Comparison of ENCODE assay signal across 8 mouse cellular contexts in the genomic region with DNA sequence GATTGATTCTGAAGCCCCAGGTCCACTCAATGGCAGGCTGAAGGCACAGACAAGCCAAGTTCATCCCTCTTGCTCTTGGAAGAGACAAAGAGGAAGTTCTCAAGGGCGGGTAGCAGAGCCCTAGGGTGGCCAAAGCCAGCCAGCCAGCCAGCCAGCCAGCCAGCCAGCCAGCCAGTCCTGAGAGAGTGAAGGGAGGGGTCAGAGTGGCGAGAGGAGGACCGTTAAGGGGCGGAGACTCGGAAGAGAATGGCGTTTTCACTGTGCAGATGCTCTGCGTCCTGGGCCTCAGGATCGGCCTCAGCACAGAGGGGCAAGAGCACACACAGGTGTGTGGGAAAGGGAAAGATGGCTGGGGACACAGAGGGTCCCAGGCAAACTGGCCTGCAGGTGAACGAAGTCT. TPM values are rescaled to one million over a fixed set of nuclear protein-coding genes. Genes with fewer than 3 reads are reported as not detected.
DNase-seq lines count a peak whose midpoint lies in the region; ATAC-seq and TF ChIP-seq lines count a peak whose summit lies in the region.

No protein-coding gene starts in this region.

- 8% methylated on average over 9 of the region's 9 CpGs for WGBS in kidney, adult 2 months
- 6% methylated on average over 9 of the region's 9 CpGs for WGBS in lung, embryonic 16.5 days
- 4% methylated on average over 9 of the region's 9 CpGs for WGBS in neural tube, embryonic 14.5 days

- peak overlapping the region; percentile 74 for H3K4me2 ChIP-seq in lung, embryonic 16.5 days (ENCODE audit: low read depth, low read length)
- peak overlapping the region; percentile 71 for H3K4me2 ChIP-seq in neural tube, embryonic 14.5 days (ENCODE audit: low read depth, low read length)

- DNase-seq in 3134 (ENCODE audit: extremely low read depth, insufficient read length, low spot score), result peak; percentile 62
- peak; percentile 65 for DNase-seq in MEL-GATA-1-ER (ENCODE audit: extremely low read depth, low read depth)
- DNase-seq in embryo, embryonic 11 days, result peak; percentile 84
- DNase-seq in heart, adult 9 months (ENCODE audit: low spot score in 2 of 2), result peak; percentile 71 to 72
- DNase-seq in kidney, adult 2 months, result peak; percentile 76
- DNase-seq in urinary bladder, postnatal 4 days (ENCODE audit: low spot score in 2 of 2), result no peak

- TF ChIP-seq CTCF in kidney, adult 2 months (conservative IDR thresholded peaks at IDR 0.05; ENCODE audit: insufficient read depth, insufficient read length, low read depth, low read length), result no peak

- peak overlapping the region; percentile 98 for H3K9ac ChIP-seq in lung, embryonic 16.5 days (ENCODE audit: low read length)
- H3K9ac ChIP-seq in neural tube, embryonic 14.5 days (replicated peaks; ENCODE audit: low read depth, low read length), result peak overlapping the region; percentile 99

- no peaks in the 10 kb centered on the region for H3K27me3 ChIP-seq in kidney, adult 2 months (replicated peaks; ENCODE audit: control insufficient read depth, insufficient read depth, low read length)
- H3K27me3 ChIP-seq in lung, embryonic 16.5 days (ENCODE audit: control insufficient read depth, insufficient read depth, low read depth, low read length), result no peaks in the 10 kb centered on the region
- no peaks in the 10 kb centered on the region for H3K27me3 ChIP-seq in neural tube, embryonic 14.5 days (ENCODE audit: control insufficient read depth, insufficient read depth, low read length)

- peak overlapping the region; percentile 27 for H3K27ac ChIP-seq in kidney, adult 2 months (ENCODE audit: insufficient read depth, low read depth, low read length)
- peak overlapping the region; percentile 17; the same call in 1 of the 2 replicates for H3K27ac ChIP-seq in lung, embryonic 16.5 days (ENCODE audit: low read length)
- peak overlapping the region; percentile 99 for H3K27ac ChIP-seq in neural tube, embryonic 14.5 days (ENCODE audit: low read depth, low read length)

- H3K36me3 ChIP-seq in kidney, adult 2 months (ENCODE audit: control insufficient read depth, insufficient read depth, low read length), result no peaks in the 10 kb centered on the region
- no peaks in the 10 kb centered on the region for H3K36me3 ChIP-seq in lung, embryonic 16.5 days (ENCODE audit: control insufficient read depth, insufficient read depth, low read length)
- H3K36me3 ChIP-seq in neural tube, embryonic 14.5 days (ENCODE audit: control insufficient read depth, insufficient read depth, low read length), result peaks cover 4% of the 10 kb centered on the region; the same call in 1 of the 2 replicates

- peaks cover 12% of the 10 kb centered on the region for H3K4me1 ChIP-seq in kidney, adult 2 months (ENCODE audit: control insufficient read depth, insufficient read depth, low read length)
- peaks cover 54% of the 10 kb centered on the region for H3K4me1 ChIP-seq in lung, embryonic 16.5 days (replicated peaks; ENCODE audit: control insufficient read depth, insufficient read depth, low read length)
- peaks cover 26% of the 10 kb centered on the region for H3K4me1 ChIP-seq in neural tube, embryonic 14.5 days (ENCODE audit: control insufficient read depth, insufficient read depth, low read length)

- ATAC-seq in lung, embryonic 16.5 days (ENCODE audit: low read depth), result no peak
- ATAC-seq in neural tube, embryonic 14.5 days (ENCODE audit: low read depth), result peak; percentile 31; the same call in 1 of the 2 replicates

- peak overlapping the region; percentile 29; the same call in 1 of the 2 replicates for H3K4me3 ChIP-seq in kidney, adult 2 months (ENCODE audit: insufficient read depth, low read depth, low read length)
- peak overlapping the region; percentile 95 for H3K4me3 ChIP-seq in lung, embryonic 16.5 days (ENCODE audit: low read length)
- H3K4me3 ChIP-seq in neural tube, embryonic 14.5 days (ENCODE audit: low read depth, low read length), result peak overlapping the region; percentile 87

- TF ChIP-seq POLR2A in kidney, adult 2 months (IDR thresholded peaks at IDR 0.05; ENCODE audit: low read depth, low read length), result no peak

- no peaks in the 10 kb centered on the region for H3K9me3 ChIP-seq in lung, embryonic 16.5 days (ENCODE audit: control insufficient read depth, low read length)
- no peaks in the 10 kb centered on the region for H3K9me3 ChIP-seq in neural tube, embryonic 14.5 days (ENCODE audit: control insufficient read depth, low read length)

RNA-seq across cellular contexts. Expression of a gene that starts 6.9 kb away (rescaled TPM):
- polyA plus RNA-seq in kidney, adult 2 months (2012; rRNA removed), result 53.8 and 57.1 TPM in 2 replicates
- 68.1 and 72.2 TPM in 2 replicates for polyA plus RNA-seq in lung, embryonic 16.5 days (2015; fragmentation: Nextera tagmentation; extraction: Ambion mirVana)
- polyA plus RNA-seq in neural tube, embryonic 14.5 days (2014; fragmentation: Nextera tagmentation; extraction: Ambion mirVana), result 180 and 208 TPM in 2 replicates

RNA-seq across cellular contexts. Expression of a gene that starts 22.0 kb away (rescaled TPM):
- polyA plus RNA-seq in kidney, adult 2 months (2012; rRNA removed), result 25.1 and 27.9 TPM in 2 replicates
- polyA plus RNA-seq in lung, embryonic 16.5 days (2015; fragmentation: Nextera tagmentation; extraction: Ambion mirVana), result 0.64 and 0.89 TPM in 2 replicates
- polyA plus RNA-seq in neural tube, embryonic 14.5 days (2014; fragmentation: Nextera tagmentation; extraction: Ambion mirVana), result 12.0 and 17.6 TPM in 2 replicates

RNA-seq across cellular contexts. Expression of a gene that starts 33.7 kb away (rescaled TPM):
- polyA plus RNA-seq in kidney, adult 2 months (2012; rRNA removed), result 626 and 739 TPM in 2 replicates
- polyA plus RNA-seq in lung, embryonic 16.5 days (2015; fragmentation: Nextera tagmentation; extraction: Ambion mirVana), result 17.4 and 23.2 TPM in 2 replicates
- polyA plus RNA-seq in neural tube, embryonic 14.5 days (2014; fragmentation: Nextera tagmentation; extraction: Ambion mirVana), result 0.67 TPM in 1 of 2 replicates, not detected in the other

Comparison
In these comparisons a context has a peak if more than half of its experiments do, and no peak if none do; other contexts are left out.
1. DNase-seq: peak in 3134 (single experiment), MEL-GATA-1-ER (single experiment), embryo, embryonic 11 days (single experiment), heart, adult 9 months (2 of 2) and kidney, adult 2 months (single experiment); none in urinary bladder, postnatal 4 days (0 of 2).
2. H3K27ac ChIP-seq: peak in every context shown above with its lines; median percentile 99 in neural tube, embryonic 14.5 days; 27 in kidney, adult 2 months; 17 in lung, embryonic 16.5 days.
3. H3K4me3 ChIP-seq: peak in every context shown above with its lines; median percentile 95 in lung, embryonic 16.5 days; 87 in neural tube, embryonic 14.5 days; 29 in kidney, adult 2 months.
4. RNA of a gene that starts 33.7 kb away (polyA plus RNA-seq): 626 to 739 TPM in kidney, adult 2 months; 17.4 to 23.2 TPM in lung, embryonic 16.5 days and 0.67 TPM in neural tube, embryonic 14.5 days; every median in the first group is over 10 times any median in the second.